In genomic region chr8:19705216-19705600, GRCm38 (mm10) we compare ENCODE assay signal across 20 mouse cellular contexts. TPM values are rescaled to one million over a fixed set of nuclear protein-coding genes. Genes with fewer than 3 reads are reported as not detected.
DNase-seq lines count a peak whose midpoint lies in the region; ATAC-seq and TF ChIP-seq lines count a peak whose summit lies in the region.
"Not testable (repeated sequence)": the region's sequence is repeated elsewhere in the genome, so short reads cannot be mapped to it uniquely, and the experiment has no call there.
"Had no signal": no experiment of that assay in that cellular context is flagged by ENCODE, and none has a peak within 500 bp of the region (broad histone marks: within the 10 kb centered on the region; RNA-seq: fewer than 3 reads in every experiment).

No protein-coding gene starts in this region.

- not testable (repeated sequence) for ATAC-seq in hindbrain, postnatal 0 days; midbrain, embryonic 11.5 days (ENCODE audit: low FRiP score)

- peak; percentile 33 for DNase-seq in A20 (ENCODE audit: low read depth, low spot score)
- DNase-seq in MN1 (ENCODE audit: low spot score): peak; percentile 24
- peak; percentile 56 for DNase-seq in ZHBTc4 (ENCODE audit: low read depth, low spot score)
- not testable (repeated sequence) for DNase-seq in heart, adult 2 months
- peak; percentile 1 for DNase-seq in hindbrain, postnatal 0 days (ENCODE audit: low spot score)
- peak; percentile 81 for DNase-seq in midbrain, embryonic 11.5 days (ENCODE audit: low spot score, missing footprints)

- intact Hi-C loops in heart, adult 2 months (cut with DNase I): not testable (repeated sequence)

- 69% methylated on average over 9 of the region's 9 CpGs for WGBS in heart, adult 2 months
- whole genome bisulfite sequencing in hindbrain, postnatal 0 days: 83% methylated on average over 9 of the region's 9 CpGs
- WGBS in midbrain, embryonic 11.5 days: 74% methylated on average over 9 of the region's 9 CpGs

- peak; percentile 26; the same call in 1 of the 2 replicates for TF ChIP-seq CTCF in heart, adult 2 months (IDR thresholded peaks at IDR 0.05)
- not testable (repeated sequence) for TF ChIP-seq CTCF in hindbrain, postnatal 0 days (IDR thresholded peaks at IDR 0.05; ENCODE audit: low read depth)

- not testable (repeated sequence) for TF ChIP-seq POLR2A in heart, adult 2 months (IDR thresholded peaks at IDR 0.05; ENCODE audit: insufficient read depth, low read depth, low read length)

- H3K9me3 ChIP-seq in hindbrain, postnatal 0 days (ENCODE audit: low read length); midbrain, embryonic 11.5 days (ENCODE audit: control insufficient read depth, low read length): not testable (repeated sequence)

- not testable (repeated sequence) for H3K4me3 ChIP-seq in heart, adult 2 months; hindbrain, postnatal 0 days (ENCODE audit: low read length); midbrain, embryonic 11.5 days (ENCODE audit: low read depth, low read length)

- TF ChIP-seq EP300 in heart, adult 2 months (IDR thresholded peaks at IDR 0.05; ENCODE audit: insufficient read depth, low read depth, low read length): not testable (repeated sequence)

- not testable (repeated sequence) for H3K36me3 ChIP-seq in heart, adult 2 months (ENCODE audit: control insufficient read depth, insufficient read depth, low read length); hindbrain, postnatal 0 days (ENCODE audit: insufficient read depth, low read length); midbrain, embryonic 11.5 days (ENCODE audit: control insufficient read depth, insufficient read depth, low read length)

- H3K27ac ChIP-seq in heart, adult 2 months; hindbrain, postnatal 0 days; midbrain, embryonic 11.5 days (ENCODE audit: low read depth, low read length): not testable (repeated sequence)

- H3K79me2 ChIP-seq in heart, adult 2 months (replicated peaks; ENCODE audit: control insufficient read depth, insufficient read depth, low read length): not testable (repeated sequence)

- not testable (repeated sequence) for H3K4me2 ChIP-seq in hindbrain, postnatal 0 days (ENCODE audit: low read depth, low read length); midbrain, embryonic 11.5 days

- H3K27me3 ChIP-seq in heart, adult 2 months (ENCODE audit: control insufficient read depth, insufficient read depth, low read length); hindbrain, postnatal 0 days (ENCODE audit: insufficient read depth, low read length); midbrain, embryonic 11.5 days (ENCODE audit: control insufficient read depth, insufficient read depth, low read length): not testable (repeated sequence)

- H3K4me1 ChIP-seq in heart, adult 2 months (ENCODE audit: control insufficient read depth, insufficient read depth, low read length); hindbrain, postnatal 0 days (ENCODE audit: insufficient read depth, low read length); midbrain, embryonic 11.5 days (ENCODE audit: control insufficient read depth, insufficient read depth, low read length): not testable (repeated sequence)

- H3K9ac ChIP-seq in heart, adult 2 months (ENCODE audit: low read depth, low read length); hindbrain, postnatal 0 days (replicated peaks; ENCODE audit: low read length); midbrain, embryonic 11.5 days (ENCODE audit: low read length): not testable (repeated sequence)

RNA-seq across cellular contexts. Expression of gene 4930467E23Rik, which starts 24.2 kb away (rescaled TPM):
- total RNA-seq in heart, adult 2 months (2021): under 1 TPM in 1 of 2 experiments, not detected in 1; 0.55 TPM
- polyA plus RNA-seq in heart, adult 2 months (2012; rRNA removed): 0.14 TPM in 1 of 2 replicates, not detected in the other
- not detected in 2 replicates for total RNA-seq in hindbrain, postnatal 0 days (2014; rRNA removed)
- polyA plus RNA-seq in hindbrain, postnatal 0 days (2015; fragmentation: Nextera tagmentation; extraction: Ambion mirVana): not detected in 2 replicates
- polyA plus RNA-seq in midbrain, embryonic 11.5 days (2014; fragmentation: Nextera tagmentation; extraction: Ambion mirVana): not detected in 2 replicates
- total RNA-seq: gastrocnemius, postnatal 36 days; granulocyte monocyte progenitor cell, adult 5-6 weeks; hematopoietic stem cell, adult 5-6 weeks had no signal
- polyA plus RNA-seq: activated CD4-positive, CD25-positive, alpha-beta regulatory T cell, adult 4 months; brain, embryonic 14.5 days; embryonic facial prominence, embryonic 10.5 days; embryonic facial prominence, embryonic 13.5 days; erythroblast, embryonic 14.5 days; forebrain, embryonic 15.5 days; G1E; heart, embryonic 14.5 days; heart, postnatal 0 days; hindbrain, embryonic 15.5 days; Patski had no signal
